Comparison of ENCODE assay signal across 8 mouse cellular contexts in genomic region chr6:113690008-113690399, GRCm38 (mm10). TPM values are rescaled to one million over a fixed set of nuclear protein-coding genes. Genes with fewer than 3 reads are reported as not detected.
DNase-seq lines count a peak whose midpoint lies in the region; ATAC-seq and TF ChIP-seq lines count a peak whose summit lies in the region.

No protein-coding gene starts in this region.

- in situ Hi-C loops in Patski (cut with MboI; ENCODE audit: low pct_unique_long_range_greater_than_20kb), result loop anchor here (5.0 kb wide), 1 partner anchor 208 kb away; the partner anchor contains the start of gene Creld1

- H3K4me2 ChIP-seq in forebrain, embryonic 12.5 days, result 0 out of 2 replicates have a peak overlapping the region, but pooled peaks have one; percentile 19
- no peak overlapping the region for H3K4me2 ChIP-seq in forebrain, postnatal 0 days (ENCODE audit: low read depth)
- H3K4me2 ChIP-seq in heart, postnatal 0 days (ENCODE audit: low read depth, low read length), result no peak overlapping the region
- no peak overlapping the region for H3K4me2 ChIP-seq in limb, embryonic 15.5 days
- peak overlapping the region; percentile 41 for H3K4me2 ChIP-seq in stomach, embryonic 15.5 days

- no peak for TF ChIP-seq EP300 in heart, postnatal 0 days (IDR thresholded peaks at IDR 0.05; ENCODE audit: low read depth)

- no peaks in the 10 kb centered on the region for H3K27me3 ChIP-seq in forebrain, embryonic 12.5 days
- no peaks in the 10 kb centered on the region for H3K27me3 ChIP-seq in forebrain, postnatal 0 days (ENCODE audit: insufficient read depth, low read length)
- H3K27me3 ChIP-seq in Patski, result no peaks in the 10 kb centered on the region
- H3K27me3 ChIP-seq in heart, postnatal 0 days (ENCODE audit: control insufficient read depth, insufficient read depth, low read length), result no peaks in the 10 kb centered on the region
- H3K27me3 ChIP-seq in limb, embryonic 15.5 days, result no peaks in the 10 kb centered on the region
- no peaks in the 10 kb centered on the region for H3K27me3 ChIP-seq in stomach, embryonic 15.5 days (replicated peaks)

- ATAC-seq in forebrain, embryonic 12.5 days (ENCODE audit: low FRiP score), result no peak
- ATAC-seq in forebrain, postnatal 0 days, result no peak
- peak; percentile 67 for ATAC-seq in Patski
- peak; percentile 34 for ATAC-seq in heart, postnatal 0 days (ENCODE audit: insufficient read depth, low read depth)
- ATAC-seq in limb, embryonic 15.5 days (ENCODE audit: insufficient number of reproducible peaks, low FRiP score, low TSS enrichment, low read depth), result no peak
- peak; percentile 17; the same call in 1 of the 2 replicates for ATAC-seq in stomach, embryonic 15.5 days (ENCODE audit: insufficient read depth, low FRiP score, low read depth)

- peaks cover 14% of the 10 kb centered on the region for H3K4me1 ChIP-seq in forebrain, embryonic 12.5 days
- no peaks in the 10 kb centered on the region for H3K4me1 ChIP-seq in forebrain, postnatal 0 days (ENCODE audit: insufficient read depth)
- H3K4me1 ChIP-seq in heart, postnatal 0 days (ENCODE audit: control insufficient read depth, insufficient read depth), result peaks cover 13% of the 10 kb centered on the region; the same call in 1 of the 2 replicates
- H3K4me1 ChIP-seq in limb, embryonic 15.5 days, result peaks cover 13% of the 10 kb centered on the region
- peaks cover 16% of the 10 kb centered on the region for H3K4me1 ChIP-seq in stomach, embryonic 15.5 days

- DNase-seq in forebrain, postnatal 0 days, result no peak
- DNase-seq in Patski (ENCODE audit: low read depth, low spot score), result peak; percentile 83
- DNase-seq in heart, postnatal 0 days (ENCODE audit: low spot score), result no peak
- DNase-seq in c-Kit-positive CD71-positive TER-119-positive erythroid progenitor cells, embryonic 14.5 days (ENCODE audit: low spot score), result no peak
- DNase-seq in gastrocnemius, adult 18-20 months (ENCODE audit: low spot score), result no peak

- H3K9ac ChIP-seq in forebrain, embryonic 12.5 days, result no peak overlapping the region
- H3K9ac ChIP-seq in forebrain, postnatal 0 days, result no peak overlapping the region
- no peak overlapping the region; the same call in 1 of the 2 replicates for H3K9ac ChIP-seq in heart, postnatal 0 days (replicated peaks; ENCODE audit: low read depth, low read length)
- H3K9ac ChIP-seq in limb, embryonic 15.5 days, result no peak overlapping the region
- no peak overlapping the region; the same call in 1 of the 2 replicates for H3K9ac ChIP-seq in stomach, embryonic 15.5 days

- no peak overlapping the region for H3K27ac ChIP-seq in forebrain, embryonic 12.5 days
- no peak overlapping the region for H3K27ac ChIP-seq in forebrain, postnatal 0 days (ENCODE audit: low read depth, low read length)
- peak overlapping the region; percentile 81 for H3K27ac ChIP-seq in heart, postnatal 0 days (ENCODE audit: low read depth)
- H3K27ac ChIP-seq in limb, embryonic 15.5 days, result 0 out of 2 replicates have a peak overlapping the region, but pooled peaks have one; percentile 59
- H3K27ac ChIP-seq in stomach, embryonic 15.5 days, result peak overlapping the region; percentile 83

- CTCF ChIA-PET in Patski (lab: Charles Lee), result interaction anchor here (1.3 kb wide), 1 partner anchor 30 kb away, joined by 3 read pairs; the partner anchor contains the start of gene Ghrl

- H3K4me3 ChIP-seq in forebrain, embryonic 12.5 days (replicated peaks), result no peak overlapping the region
- no peak overlapping the region for H3K4me3 ChIP-seq in forebrain, postnatal 0 days (ENCODE audit: low read depth, low read length)
- no peak overlapping the region for H3K4me3 ChIP-seq in heart, postnatal 0 days (ENCODE audit: low read depth, low read length)
- H3K4me3 ChIP-seq in limb, embryonic 15.5 days, result no peak overlapping the region
- no peak overlapping the region for H3K4me3 ChIP-seq in stomach, embryonic 15.5 days (replicated peaks)

- H3K36me3 ChIP-seq in forebrain, embryonic 12.5 days (replicated peaks), result no peaks in the 10 kb centered on the region
- H3K36me3 ChIP-seq in forebrain, postnatal 0 days (ENCODE audit: insufficient read depth), result no peaks in the 10 kb centered on the region
- H3K36me3 ChIP-seq in heart, postnatal 0 days (replicated peaks; ENCODE audit: control insufficient read depth, insufficient read depth, low read length), result no peaks in the 10 kb centered on the region; the same call in 1 of the 2 replicates
- no peaks in the 10 kb centered on the region for H3K36me3 ChIP-seq in limb, embryonic 15.5 days
- H3K36me3 ChIP-seq in stomach, embryonic 15.5 days, result no peaks in the 10 kb centered on the region

- H3K9me3 ChIP-seq in forebrain, embryonic 12.5 days, result no peaks in the 10 kb centered on the region
- H3K9me3 ChIP-seq in forebrain, postnatal 0 days (ENCODE audit: low read length), result no peaks in the 10 kb centered on the region
- H3K9me3 ChIP-seq in heart, postnatal 0 days (replicated peaks; ENCODE audit: control insufficient read depth, low read length), result no peaks in the 10 kb centered on the region
- no peaks in the 10 kb centered on the region for H3K9me3 ChIP-seq in limb, embryonic 15.5 days
- H3K9me3 ChIP-seq in stomach, embryonic 15.5 days, result no peaks in the 10 kb centered on the region

- WGBS in forebrain, embryonic 12.5 days, result 40% methylated on average over 7 of the region's 7 CpGs
- 39% methylated on average over 7 of the region's 7 CpGs for WGBS in forebrain, postnatal 0 days
- 23% methylated on average over 7 of the region's 7 CpGs for WGBS in heart, postnatal 0 days
- 16% methylated on average over 7 of the region's 7 CpGs for WGBS in limb, embryonic 15.5 days
- WGBS in stomach, embryonic 15.5 days, result 14% methylated on average over 7 of the region's 7 CpGs

- POLR2A ChIA-PET in Patski (lab: Charles Lee), result no interaction called here

- no peak for TF ChIP-seq CTCF in forebrain, postnatal 0 days (IDR thresholded peaks at IDR 0.05; ENCODE audit: low read depth)
- no peak for TF ChIP-seq CTCF in Patski (IDR thresholded peaks at IDR 0.05)
- TF ChIP-seq CTCF in heart, postnatal 0 days (IDR thresholded peaks at IDR 0.05; ENCODE audit: low read depth), result no peak

RNA-seq across cellular contexts. Expression of gene Tatdn2, which starts 6.8 kb away (rescaled TPM):
- polyA plus RNA-seq in forebrain, embryonic 12.5 days (2016; fragmentation: Nextera tagmentation; extraction: Ambion mirVana), result 0.94 and 0.96 TPM in 2 replicates
- total RNA-seq in forebrain, postnatal 0 days (2014; rRNA removed), result 67.0 and 69.2 TPM in 2 replicates
- 1.4 and 1.7 TPM in 2 replicates for polyA plus RNA-seq in forebrain, postnatal 0 days (2015; fragmentation: Nextera tagmentation; extraction: Ambion mirVana)
- 56.3 TPM for polyA plus RNA-seq in Patski (2021)
- total RNA-seq in heart, postnatal 0 days (2014; rRNA removed; ENCODE audit: low replicate concordance), result 32.1 and 38.5 TPM in 2 replicates
- polyA plus RNA-seq in heart, postnatal 0 days (2015; fragmentation: Nextera tagmentation; extraction: Ambion mirVana), result 0.65 and 1.1 TPM in 2 replicates
- 0.61 and 0.63 TPM in 2 replicates for polyA plus RNA-seq in limb, embryonic 15.5 days (2015; fragmentation: Nextera tagmentation; extraction: Ambion mirVana)
- 0.81 and 0.99 TPM in 2 replicates for polyA plus RNA-seq in stomach, embryonic 15.5 days (2015; fragmentation: Nextera tagmentation; extraction: Ambion mirVana)
- 10 to 100 TPM; 38.0 to 47.5 TPM for total RNA-seq in gastrocnemius, adult 18-20 months (2021)

RNA-seq across cellular contexts. Expression of gene Ghrl, which starts 29.7 kb away (rescaled TPM):
- 0.92 and 1.2 TPM in 2 replicates for polyA plus RNA-seq in forebrain, embryonic 12.5 days (2016; fragmentation: Nextera tagmentation; extraction: Ambion mirVana)
- total RNA-seq in forebrain, postnatal 0 days (2014; rRNA removed), result not detected in 2 replicates
- polyA plus RNA-seq in forebrain, postnatal 0 days (2015; fragmentation: Nextera tagmentation; extraction: Ambion mirVana), result 0.61 TPM in 1 of 2 replicates, not detected in the other
- polyA plus RNA-seq in Patski (2021), result 1.5 TPM
- total RNA-seq in heart, postnatal 0 days (2014; rRNA removed; ENCODE audit: low replicate concordance), result not detected in 2 replicates
- 0.23 TPM in 1 of 2 replicates, not detected in the other for polyA plus RNA-seq in heart, postnatal 0 days (2015; fragmentation: Nextera tagmentation; extraction: Ambion mirVana)
- 0.30 and 0.42 TPM in 2 replicates for polyA plus RNA-seq in limb, embryonic 15.5 days (2015; fragmentation: Nextera tagmentation; extraction: Ambion mirVana)
- 57.1 and 57.5 TPM in 2 replicates for polyA plus RNA-seq in stomach, embryonic 15.5 days (2015; fragmentation: Nextera tagmentation; extraction: Ambion mirVana)
- total RNA-seq in gastrocnemius, adult 18-20 months (2021), result not detected

RNA-seq across cellular contexts. Expression of gene Sec13, which starts 50.5 kb away (rescaled TPM):
- 230 and 237 TPM in 2 replicates for polyA plus RNA-seq in forebrain, embryonic 12.5 days (2016; fragmentation: Nextera tagmentation; extraction: Ambion mirVana)
- total RNA-seq in forebrain, postnatal 0 days (2014; rRNA removed), result 167 and 189 TPM in 2 replicates
- polyA plus RNA-seq in forebrain, postnatal 0 days (2015; fragmentation: Nextera tagmentation; extraction: Ambion mirVana), result 183 and 194 TPM in 2 replicates
- 181 TPM for polyA plus RNA-seq in Patski (2021)
- total RNA-seq in heart, postnatal 0 days (2014; rRNA removed; ENCODE audit: low replicate concordance), result 141 and 159 TPM in 2 replicates
- 165 and 175 TPM in 2 replicates for polyA plus RNA-seq in heart, postnatal 0 days (2015; fragmentation: Nextera tagmentation; extraction: Ambion mirVana)
- polyA plus RNA-seq in limb, embryonic 15.5 days (2015; fragmentation: Nextera tagmentation; extraction: Ambion mirVana), result 308 and 336 TPM in 2 replicates
- polyA plus RNA-seq in stomach, embryonic 15.5 days (2015; fragmentation: Nextera tagmentation; extraction: Ambion mirVana), result 234 and 251 TPM in 2 replicates
- 10 to 100 TPM; 64.7 to 66.4 TPM for total RNA-seq in gastrocnemius, adult 18-20 months (2021)

RNA-seq across cellular contexts. Expression of gene Irak2, which starts 51.7 kb away (rescaled TPM):
- 0.63 and 1.6 TPM in 2 replicates for polyA plus RNA-seq in forebrain, embryonic 12.5 days (2016; fragmentation: Nextera tagmentation; extraction: Ambion mirVana)
- total RNA-seq in forebrain, postnatal 0 days (2014; rRNA removed), result 4.5 and 5.9 TPM in 2 replicates
- polyA plus RNA-seq in forebrain, postnatal 0 days (2015; fragmentation: Nextera tagmentation; extraction: Ambion mirVana), result 1.8 and 3.5 TPM in 2 replicates
- polyA plus RNA-seq in Patski (2021), result 34.6 TPM
- total RNA-seq in heart, postnatal 0 days (2014; rRNA removed; ENCODE audit: low replicate concordance), result 7.0 and 23.2 TPM in 2 replicates
- 5.8 and 6.3 TPM in 2 replicates for polyA plus RNA-seq in heart, postnatal 0 days (2015; fragmentation: Nextera tagmentation; extraction: Ambion mirVana)
- 4.1 and 4.6 TPM in 2 replicates for polyA plus RNA-seq in limb, embryonic 15.5 days (2015; fragmentation: Nextera tagmentation; extraction: Ambion mirVana)
- polyA plus RNA-seq in stomach, embryonic 15.5 days (2015; fragmentation: Nextera tagmentation; extraction: Ambion mirVana), result 8.0 and 10.0 TPM in 2 replicates
- 1 to 10 TPM; 4.6 to 9.0 TPM for total RNA-seq in gastrocnemius, adult 18-20 months (2021)

Comparison
In these comparisons a context has a peak if more than half of its experiments do, and no peak if none do; other contexts are left out.
1. H3K4me2 ChIP-seq: peak in forebrain, embryonic 12.5 days (single experiment) and stomach, embryonic 15.5 days (single experiment); none in forebrain, postnatal 0 days (single experiment), heart, postnatal 0 days (single experiment) and limb, embryonic 15.5 days (single experiment).
2. ATAC-seq: peak in Patski (single experiment), heart, postnatal 0 days (single experiment) and stomach, embryonic 15.5 days (single experiment); none in forebrain, embryonic 12.5 days (single experiment), forebrain, postnatal 0 days (single experiment) and limb, embryonic 15.5 days (single experiment).
3. H3K27ac ChIP-seq: peak in heart, postnatal 0 days (single experiment), limb, embryonic 15.5 days (single experiment) and stomach, embryonic 15.5 days (single experiment); none in forebrain, embryonic 12.5 days (single experiment) and forebrain, postnatal 0 days (single experiment).
4. RNA of gene Tatdn2, which starts 6.8 kb away (polyA plus RNA-seq): 56.3 TPM in Patski (single experiment); 1.4 to 1.7 TPM in forebrain, postnatal 0 days, 0.65 to 1.1 TPM in heart, postnatal 0 days, 0.94 to 0.96 TPM in forebrain, embryonic 12.5 days, 0.81 to 0.99 TPM in stomach, embryonic 15.5 days and 0.61 to 0.63 TPM in limb, embryonic 15.5 days; every median in the first group is over 10 times any median in the second.
5. RNA of gene Ghrl, which starts 29.7 kb away (polyA plus RNA-seq): 57.1 to 57.5 TPM in stomach, embryonic 15.5 days; 1.5 TPM in Patski (single experiment), 0.92 to 1.2 TPM in forebrain, embryonic 12.5 days, 0.61 TPM in forebrain, postnatal 0 days, 0.30 to 0.42 TPM in limb, embryonic 15.5 days and 0.23 TPM in heart, postnatal 0 days; every median in the first group is over 10 times any median in the second.